ENCODE assay signal across 10 mouse cellular contexts in the genomic region with DNA sequence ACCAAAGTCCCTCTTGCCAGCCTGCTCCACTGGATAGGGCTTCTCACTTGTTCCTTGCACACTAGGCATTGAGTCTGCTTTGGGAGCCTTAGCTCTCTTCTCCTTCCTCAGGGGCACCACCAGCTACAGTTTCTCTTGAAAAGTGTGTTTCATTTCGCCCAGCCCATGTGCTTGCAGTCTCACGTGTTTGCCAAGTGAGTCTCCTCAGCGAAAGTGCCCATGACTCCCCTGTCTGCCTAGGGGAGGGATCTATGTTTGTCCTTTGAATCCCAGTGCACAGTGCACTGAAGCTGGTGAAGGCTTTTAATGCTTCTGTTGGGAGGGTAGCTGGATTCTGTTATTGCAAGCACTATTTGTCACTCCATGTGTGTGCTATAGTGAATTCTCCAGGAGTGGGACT.
DNase-seq lines count a peak whose midpoint lies in the region; ATAC-seq and TF ChIP-seq lines count a peak whose summit lies in the region.
"Had no signal": no experiment of that assay in that cellular context is flagged by ENCODE, and none has a peak within 500 bp of the region (broad histone marks: within the 10 kb centered on the region; RNA-seq: fewer than 3 reads in every experiment).

No protein-coding gene starts in this region.

- 71% methylated on average over 3 of the region's 3 CpGs for WGBS in heart, embryonic 12.5 days
- 74% methylated on average over 3 of the region's 3 CpGs for WGBS in heart, embryonic 11.5 days (ENCODE audit: insufficient replicate concordance)
- 62% methylated on average over 3 of the region's 3 CpGs for WGBS in lung, postnatal 0 days
- 52% methylated on average over 3 of the region's 3 CpGs for WGBS in lung, adult 2 months

- H3K27ac ChIP-seq in heart, embryonic 12.5 days (ENCODE audit: poor library complexity, severe bottlenecking) = 0 out of 2 replicates have a peak overlapping the region, but pooled peaks have one; percentile 4
- no peak overlapping the region for H3K27ac ChIP-seq in heart, embryonic 11.5 days (ENCODE audit: low read depth, low read length)
- H3K27ac ChIP-seq in lung, postnatal 0 days (ENCODE audit: low read length) = no peak overlapping the region
- H3K27ac ChIP-seq: neural tube, embryonic 15.5 days had no signal

- no peaks in the 10 kb centered on the region for H3K9me3 ChIP-seq in heart, embryonic 12.5 days (replicated peaks)
- H3K9me3 ChIP-seq in heart, embryonic 11.5 days (replicated peaks; ENCODE audit: control insufficient read depth, low read length) = no peaks in the 10 kb centered on the region
- no peaks in the 10 kb centered on the region for H3K9me3 ChIP-seq in lung, postnatal 0 days (ENCODE audit: low read length)
- H3K9me3 ChIP-seq: neural tube, embryonic 15.5 days had no signal

- no peaks in the 10 kb centered on the region for H3K27me3 ChIP-seq in heart, embryonic 12.5 days (replicated peaks)
- no peaks in the 10 kb centered on the region for H3K27me3 ChIP-seq in heart, embryonic 11.5 days (ENCODE audit: control insufficient read depth, insufficient read depth, low read length)
- H3K27me3 ChIP-seq in lung, postnatal 0 days (replicated peaks; ENCODE audit: insufficient read depth, low read length) = no peaks in the 10 kb centered on the region
- H3K27me3 ChIP-seq: neural tube, embryonic 15.5 days had no signal

- no peak for TF ChIP-seq EP300 in lung, postnatal 0 days (IDR thresholded peaks at IDR 0.05)

- ATAC-seq in heart, embryonic 12.5 days (ENCODE audit: insufficient number of reproducible peaks, low FRiP score) = no peak
- ATAC-seq in heart, embryonic 11.5 days (replicated peaks; ENCODE audit: insufficient number of reproducible peaks, low FRiP score, low TSS enrichment) = no peak
- peak; percentile 52 for ATAC-seq in lung, postnatal 0 days
- ATAC-seq in megakaryocyte-erythroid progenitor cell, adult 5-6 weeks (replicated peaks; ENCODE audit: low FRiP score, low TSS enrichment, poor library complexity, severe bottlenecking) = peak; percentile 18; the same call in 1 of the 2 replicates

- DNase-seq in lung, postnatal 0 days (ENCODE audit: low spot score) = peak; percentile 23
- DNase-seq in lung, adult 2 months = no peak
- DNase-seq in kidney, adult 9 months = peak; percentile 67
- no peak for DNase-seq in T-cell, adult 2 months (ENCODE audit: low spot score)
- DNase-seq in layer of hippocampus, postnatal 10 days (ENCODE audit: low spot score in 2 of 2) = no peak

- no peak overlapping the region for H3K4me3 ChIP-seq in heart, embryonic 12.5 days
- H3K4me3 ChIP-seq in heart, embryonic 11.5 days (ENCODE audit: low read depth, low read length) = no peak overlapping the region
- no peak overlapping the region for H3K4me3 ChIP-seq in lung, postnatal 0 days (ENCODE audit: low read depth, low read length)
- no peak overlapping the region for H3K4me3 ChIP-seq in lung, adult 2 months (replicated peaks; ENCODE audit: extremely low read depth, low read depth, low read length)
- H3K4me3 ChIP-seq: neural tube, embryonic 15.5 days had no signal

- no peaks in the 10 kb centered on the region for H3K36me3 ChIP-seq in heart, embryonic 12.5 days
- no peaks in the 10 kb centered on the region for H3K36me3 ChIP-seq in heart, embryonic 11.5 days (ENCODE audit: control insufficient read depth, insufficient read depth, low read length)
- H3K36me3 ChIP-seq in lung, postnatal 0 days (ENCODE audit: insufficient read depth, low read length) = no peaks in the 10 kb centered on the region
- H3K36me3 ChIP-seq: neural tube, embryonic 15.5 days had no signal

- TF ChIP-seq POLR2A in lung, adult 2 months (IDR thresholded peaks at IDR 0.05; ENCODE audit: borderline replicate concordance, extremely low read depth, low read depth, low read length) = no peak

- no peak for TF ChIP-seq CTCF in lung, postnatal 0 days (IDR thresholded peaks at IDR 0.05)
- TF ChIP-seq CTCF in lung, adult 2 months (IDR thresholded peaks at IDR 0.05; ENCODE audit: insufficient read depth, low read length) = no peak

- no peak overlapping the region for H3K4me2 ChIP-seq in heart, embryonic 12.5 days
- H3K4me2 ChIP-seq in heart, embryonic 11.5 days = no peak overlapping the region
- no peak overlapping the region for H3K4me2 ChIP-seq in lung, postnatal 0 days (replicated peaks; ENCODE audit: low read depth, low read length)
- H3K4me2 ChIP-seq: midbrain, embryonic 11.5 days; neural tube, embryonic 15.5 days had no signal

- peaks cover 24% of the 10 kb centered on the region for H3K4me1 ChIP-seq in heart, embryonic 12.5 days (replicated peaks)
- peaks cover 7% of the 10 kb centered on the region; the same call in 1 of the 2 replicates for H3K4me1 ChIP-seq in heart, embryonic 11.5 days (ENCODE audit: control insufficient read depth, insufficient read depth, low read length)
- H3K4me1 ChIP-seq in lung, postnatal 0 days (ENCODE audit: insufficient read depth, low read depth, low read length) = peaks cover 7% of the 10 kb centered on the region; the same call in 1 of the 2 replicates
- H3K4me1 ChIP-seq in lung, adult 2 months (ENCODE audit: control insufficient read depth, insufficient read depth, low read length) = no peaks in the 10 kb centered on the region

- no peak overlapping the region for H3K9ac ChIP-seq in heart, embryonic 12.5 days
- no peak overlapping the region for H3K9ac ChIP-seq in heart, embryonic 11.5 days (ENCODE audit: low read depth, low read length)
- no peak overlapping the region for H3K9ac ChIP-seq in lung, postnatal 0 days (replicated peaks; ENCODE audit: low read depth)
- H3K9ac ChIP-seq: neural tube, embryonic 15.5 days had no signal

Comparison
In these comparisons a context has a peak if more than half of its experiments do, and no peak if none do; other contexts are left out.
1. DNase-seq: peak in lung, postnatal 0 days (single experiment) and kidney, adult 9 months (single experiment); none in lung, adult 2 months (single experiment), T-cell, adult 2 months (single experiment) and layer of hippocampus, postnatal 10 days (0 of 2).
2. ATAC-seq: peak in lung, postnatal 0 days (single experiment) and megakaryocyte-erythroid progenitor cell, adult 5-6 weeks (single experiment); none in heart, embryonic 12.5 days (single experiment) and heart, embryonic 11.5 days (single experiment).